Mouse (Mus musculus) kidney, adult 2 months (tissue): ENCODE results near the gene Pdp2.

Source experiments
- CTCF ChIP-seq: fragments of 200-500 bp; conservative IDR thresholded peaks from 2 replicates; pipeline ENCODE4 v1.5.1; 2011; ENCODE audit warnings: low read depth, mild to moderate bottlenecking, control low read depth, low read length, moderate library complexity, mixed read lengths; ENCODE audit not compliant: insufficient read depth, insufficient read length
- POLR2A ChIP-seq: fragments of 200-500 bp; IDR thresholded peaks from one replicate; pipeline ENCODE4 v1.6.1; 2011; ENCODE audit warnings: low read depth, low read length, control low read depth

- TF ChIP-seq POLR2A (no peak), CTCF (no peak)
These were observed 20.4 kb downstream of the Pdp2 start for GRCm38 (mm10) chr8:104611613-104612012.
